Mouse (Mus musculus): ENCODE results near the gene Gch1. TPM values are rescaled to one million over a fixed set of nuclear protein-coding genes. Genes with fewer than 3 reads are reported as not detected.

Gch1 gene
- polyA plus RNA-seq, 2 experiments: 0.99 to 1.3 TPM

DNA sequence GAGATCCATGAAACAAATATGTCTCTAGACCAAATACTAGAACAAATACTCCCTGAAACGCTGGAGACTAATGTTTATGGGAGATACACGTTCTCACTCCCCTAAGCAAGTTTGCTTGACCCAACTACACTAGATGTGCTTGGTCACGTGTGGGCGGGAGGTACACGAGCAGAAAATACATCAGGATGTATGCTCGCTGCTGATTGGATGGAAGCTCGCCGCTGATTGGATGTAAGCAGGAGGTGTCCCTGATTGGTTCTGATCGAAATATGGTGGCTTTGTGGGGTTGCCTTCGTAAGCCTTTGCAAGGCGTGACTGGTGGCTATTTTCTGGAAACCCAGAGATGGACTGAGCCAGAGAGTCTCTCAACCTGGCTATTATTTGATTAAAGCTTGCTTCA is 32.4 kb upstream of the Gch1 start:
- H3K4me2 ChIP-seq (replicated peaks; ENCODE audit: low read depth, low read length, severe bottlenecking): no peak overlapping the region
- DNase-seq (ENCODE audit: low spot score): no peak
- 86% methylated on average over 11 of the region's 11 CpGs for WGBS

GRCm38 (mm10) chr14:47220231-47221025 is 31.2 kb upstream of the Gch1 start:
- H3K36me3 ChIP-seq (ENCODE audit: control insufficient read depth, insufficient read depth, low read length): no peaks in the 10 kb centered on the region
- no peaks in the 10 kb centered on the region for H3K27me3 ChIP-seq (ENCODE audit: control insufficient read depth, insufficient read depth, low read length)
- H3K4me3 ChIP-seq (replicated peaks; ENCODE audit: low read length): no peak overlapping the region
- H3K27ac ChIP-seq (replicated peaks; ENCODE audit: low read depth, low read length): no peak overlapping the region
- no peak overlapping the region for H3K4me2 ChIP-seq (replicated peaks; ENCODE audit: low read depth, low read length, severe bottlenecking)
- no peak overlapping the region for H3K9ac ChIP-seq (ENCODE audit: low read depth, low read length, severe bottlenecking)
- ATAC-seq (ENCODE audit: low FRiP score, low read depth) (no peak), DNase-seq (ENCODE audit: low spot score) (no peak)
- H3K4me1 ChIP-seq (ENCODE audit: control insufficient read depth, insufficient read depth, low read length): no peaks in the 10 kb centered on the region
- TF ChIP-seq POLR2A (IDR thresholded peaks at IDR 0.05; ENCODE audit: borderline replicate concordance, extremely low read depth, insufficient read depth, insufficient read length): no peak
- no peaks in the 10 kb centered on the region for H3K9me3 ChIP-seq (ENCODE audit: control insufficient read depth, low read length)
- WGBS: 82% methylated on average over 8 of the region's 8 CpGs

More for the DNA sequence above, 32.4 kb upstream of the Gch1 start:
- no peaks in the 10 kb centered on the region for H3K4me1 ChIP-seq (ENCODE audit: control insufficient read depth, insufficient read depth, low read length)
- no peak overlapping the region for H3K9ac ChIP-seq (ENCODE audit: low read depth, low read length, severe bottlenecking)
- H3K27ac ChIP-seq (replicated peaks; ENCODE audit: low read depth, low read length): no peak overlapping the region
- TF ChIP-seq POLR2A (IDR thresholded peaks at IDR 0.05; ENCODE audit: borderline replicate concordance, extremely low read depth, insufficient read depth, insufficient read length): no peak
- no peaks in the 10 kb centered on the region for H3K27me3 ChIP-seq (ENCODE audit: control insufficient read depth, insufficient read depth, low read length)
- H3K4me3 ChIP-seq (replicated peaks; ENCODE audit: low read length): no peak overlapping the region
- no peaks in the 10 kb centered on the region for H3K9me3 ChIP-seq (ENCODE audit: control insufficient read depth, low read length)
- H3K36me3 ChIP-seq (ENCODE audit: control insufficient read depth, insufficient read depth, low read length): no peaks in the 10 kb centered on the region
- ATAC-seq (ENCODE audit: low FRiP score, low read depth): no peak

DNA sequence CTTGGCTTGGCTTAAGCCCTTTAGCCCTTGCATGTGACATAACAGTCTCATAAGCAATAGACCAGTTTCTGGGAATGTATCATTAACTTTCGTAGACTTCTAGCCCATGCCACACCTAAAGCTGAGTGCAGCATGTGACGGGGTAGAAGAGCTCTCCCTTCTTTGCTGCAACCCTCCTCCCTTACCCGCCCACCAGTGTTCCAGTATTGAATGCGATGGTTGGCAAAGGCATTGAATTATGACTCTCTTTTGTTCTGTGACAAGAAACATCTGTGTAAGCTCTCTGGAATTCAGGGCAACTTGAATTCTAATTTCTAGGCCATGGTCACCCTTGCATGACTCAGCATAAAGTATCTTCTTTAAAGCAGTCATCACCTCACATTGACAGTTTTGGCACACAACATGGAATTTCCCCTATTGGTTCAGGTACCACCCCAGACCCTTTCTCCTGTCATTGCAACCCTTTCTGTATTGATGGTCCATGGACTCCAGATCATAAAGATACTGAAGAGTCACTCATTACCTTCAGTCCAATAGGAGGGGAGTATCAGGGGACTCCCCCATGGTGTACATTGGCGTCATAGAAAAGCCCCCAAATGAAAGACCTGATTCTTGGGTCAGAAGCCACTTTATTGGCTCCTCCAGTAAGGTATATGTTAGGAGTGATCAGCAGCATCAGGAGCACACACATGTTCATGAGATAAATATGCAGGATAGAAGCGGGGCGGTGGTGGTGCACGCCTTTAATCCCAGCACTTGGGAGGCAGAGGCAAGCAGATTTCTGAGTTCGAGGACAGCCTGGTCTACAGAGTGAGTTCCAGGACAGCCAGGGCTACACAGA is 29.8 kb upstream of the Gch1 start:
- no peaks in the 10 kb centered on the region for H3K27me3 ChIP-seq (ENCODE audit: control insufficient read depth, insufficient read depth, low read length)
- DNase-seq (ENCODE audit: low spot score) (no peak), ATAC-seq (ENCODE audit: low FRiP score, low read depth) (no peak)
- no peak overlapping the region for H3K27ac ChIP-seq (replicated peaks; ENCODE audit: low read depth, low read length)
- no peaks in the 10 kb centered on the region for H3K9me3 ChIP-seq (ENCODE audit: control insufficient read depth, low read length)
- no peaks in the 10 kb centered on the region for H3K4me1 ChIP-seq (ENCODE audit: control insufficient read depth, insufficient read depth, low read length)
- WGBS: 87% methylated on average over 9 of the region's 9 CpGs
- TF ChIP-seq POLR2A (IDR thresholded peaks at IDR 0.05; ENCODE audit: borderline replicate concordance, extremely low read depth, insufficient read depth, insufficient read length): no peak
- no peak overlapping the region for H3K4me3 ChIP-seq (replicated peaks; ENCODE audit: low read length)
- H3K4me2 ChIP-seq (replicated peaks; ENCODE audit: low read depth, low read length, severe bottlenecking): no peak overlapping the region
- no peak overlapping the region for H3K9ac ChIP-seq (ENCODE audit: low read depth, low read length, severe bottlenecking)
- H3K36me3 ChIP-seq (ENCODE audit: control insufficient read depth, insufficient read depth, low read length): no peaks in the 10 kb centered on the region

DNA sequence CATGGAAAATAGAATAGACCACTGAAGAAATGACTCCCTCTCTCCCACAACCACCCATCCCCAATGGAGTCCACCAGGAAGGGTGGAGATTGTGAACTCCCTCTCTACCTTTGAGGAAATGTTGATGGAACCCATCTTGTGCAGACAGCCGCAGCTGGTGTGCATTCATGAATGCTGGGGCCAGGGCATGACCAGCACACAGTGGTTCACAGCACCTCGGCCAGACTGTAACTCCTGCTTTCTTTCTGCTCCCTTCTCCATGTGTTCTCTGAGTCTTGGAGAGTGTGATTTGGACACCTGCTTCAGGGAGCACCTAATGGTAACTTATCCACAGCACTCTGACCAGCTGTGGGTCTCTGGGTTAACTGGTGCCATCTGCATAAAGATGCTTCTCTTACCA is 27.3 kb upstream of the Gch1 start:
- ATAC-seq (ENCODE audit: low FRiP score, low read depth) (no peak), DNase-seq (ENCODE audit: low spot score) (no peak)
- no peaks in the 10 kb centered on the region for H3K27me3 ChIP-seq (ENCODE audit: control insufficient read depth, insufficient read depth, low read length)
- no peak overlapping the region for H3K9ac ChIP-seq (ENCODE audit: low read depth, low read length, severe bottlenecking)
- no peaks in the 10 kb centered on the region for H3K4me1 ChIP-seq (ENCODE audit: control insufficient read depth, insufficient read depth, low read length)
- no peaks in the 10 kb centered on the region for H3K36me3 ChIP-seq (ENCODE audit: control insufficient read depth, insufficient read depth, low read length)
- no peak overlapping the region for H3K4me2 ChIP-seq (replicated peaks; ENCODE audit: low read depth, low read length, severe bottlenecking)
- TF ChIP-seq POLR2A (IDR thresholded peaks at IDR 0.05; ENCODE audit: borderline replicate concordance, extremely low read depth, insufficient read depth, insufficient read length): no peak
- 86% methylated on average over 2 of the region's 2 CpGs for WGBS
- H3K9me3 ChIP-seq (ENCODE audit: control insufficient read depth, low read length): no peaks in the 10 kb centered on the region
- H3K4me3 ChIP-seq (replicated peaks; ENCODE audit: low read length): no peak overlapping the region
- no peak overlapping the region for H3K27ac ChIP-seq (replicated peaks; ENCODE audit: low read depth, low read length)

- Histone ChIP-seq H3K27ac (replicated peaks; ENCODE audit: low read depth, low read length) (no peak overlapping the region), H3K4me3 (replicated peaks; ENCODE audit: low read length) (no peak overlapping the region), H3K36me3 (ENCODE audit: control insufficient read depth, insufficient read depth, low read length) (no peaks in the 10 kb centered on the region), H3K4me2 (replicated peaks; ENCODE audit: low read depth, low read length, severe bottlenecking) (no peak overlapping the region), H3K9ac (ENCODE audit: low read depth, low read length, severe bottlenecking) (no peak overlapping the region), H3K4me1 (ENCODE audit: control insufficient read depth, insufficient read depth, low read length) (no peaks in the 10 kb centered on the region), H3K9me3 (ENCODE audit: control insufficient read depth, low read length) (no peaks in the 10 kb centered on the region), H3K27me3 (ENCODE audit: control insufficient read depth, insufficient read depth, low read length) (no peaks in the 10 kb centered on the region)
- ATAC-seq (ENCODE audit: low FRiP score, low read depth) (no peak), DNase-seq (ENCODE audit: low spot score) (no peak)
- TF ChIP-seq POLR2A (IDR thresholded peaks at IDR 0.05; ENCODE audit: borderline replicate concordance, extremely low read depth, insufficient read depth, insufficient read length): no peak
- WGBS: 81% methylated on average over 5 of the region's 5 CpGs
These were observed 25.2 kb upstream of the Gch1 start for GRCm38 (mm10) chr14:47214367-47214766.

All from limb, embryonic 14.5 days (tissue).